Mouse (Mus musculus) midbrain, embryonic 16.5 days (tissue): ENCODE measurements at regions not wholly inside any gene's neighbourhood (a gene's known extent, or its start where the extent isn't known, plus 50 kb on each side); places are given as distances from the start of the nearest gene placed in this dataset.
A peak's percentile ranks its signal among the peaks of the same experiment; 100 is the strongest.
"Not testable (repeated sequence)": the region's sequence is repeated elsewhere in the genome, so short reads cannot be mapped to it uniquely, and the experiment has no call there.

Source experiments
- ATAC-seq: fragments of 200-750 bp; cut with Nextera tagmentation; 2 replicates; pipeline ENCODE4 v1.8.0; 2017; ENCODE audit warnings: moderate TSS enrichment
- H3K27ac ChIP-seq: fragments of 300-500 bp; sonication (generic); 2 replicates; pipeline ENCODE4 v1.5.1; 2014; ENCODE audit warnings: mild to moderate bottlenecking, low read length, mixed read lengths
- H3K27me3 ChIP-seq: fragments of 300-500 bp; sonication (generic); 2 replicates; pipeline ENCODE4 v1.6.1; 2014; ENCODE audit warnings: low read depth, low read length, mixed read lengths; ENCODE audit not compliant: control insufficient read depth, insufficient read depth
- H3K36me3 ChIP-seq: fragments of 300-500 bp; sonication (generic); 2 replicates; pipeline ENCODE4 v1.6.1; 2014; ENCODE audit warnings: mild to moderate bottlenecking, low read length, moderate library complexity, mixed read lengths; ENCODE audit not compliant: control insufficient read depth, insufficient read depth
- H3K4me1 ChIP-seq: fragments of 300-500 bp; sonication (generic); 2 replicates; pipeline ENCODE4 v1.6.1; 2014; ENCODE audit warnings: mild to moderate bottlenecking, low read length, mixed read lengths; ENCODE audit not compliant: control insufficient read depth, insufficient read depth
- H3K4me2 ChIP-seq: fragments of 300-500 bp; sonication (generic); 2 replicates; pipeline ENCODE4 v1.6.1; 2014; ENCODE audit warnings: mild to moderate bottlenecking, low read length, mixed read lengths
- H3K4me3 ChIP-seq: fragments of 300-500 bp; sonication (generic); 2 replicates; pipeline ENCODE4 v1.5.1; 2014; ENCODE audit warnings: low read depth, mild to moderate bottlenecking, low read length, moderate library complexity, mixed read lengths
- H3K9ac ChIP-seq: fragments of 300-500 bp; sonication (generic); 2 replicates; pipeline ENCODE4 v1.6.1; 2014; ENCODE audit warnings: low read depth, low read length, mixed read lengths
- H3K9me3 ChIP-seq: fragments of 300-500 bp; sonication (generic); replicated peaks from 2 replicates; pipeline ENCODE4 v1.6.1; 2014; ENCODE audit warnings: mild to moderate bottlenecking, low read length, mixed read lengths; ENCODE audit not compliant: control insufficient read depth, poor library complexity, severe bottlenecking
- WGBS: fragments of 180-500 bp; shearing (Covaris S2); extraction: QIAGEN DNeasy Blood & Tissue Kit; methylation state at CpG from one replicate; pipeline ENCODE4 v1.1.7; 2014; 5-methylcytosine and 5-hydroxymethylcytosine counted together

DNA sequence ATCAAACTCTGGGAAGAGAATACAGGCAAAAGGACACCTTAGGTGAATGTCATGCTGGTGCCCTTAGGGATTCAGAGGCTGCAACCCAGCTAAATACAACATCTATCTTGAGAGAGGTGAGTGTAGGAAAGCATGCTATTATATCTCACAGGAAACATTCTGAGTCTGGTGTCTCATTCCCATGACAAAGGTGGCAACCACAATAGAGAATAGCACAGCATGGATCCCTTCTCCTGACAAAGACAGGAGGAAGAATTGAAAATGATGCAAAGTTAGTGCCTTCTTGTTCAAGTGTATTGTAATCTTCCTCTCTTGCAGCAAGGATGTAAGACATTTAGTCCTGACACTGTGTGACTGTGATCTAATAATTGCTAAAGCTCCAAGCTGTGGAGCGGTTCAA lies 532.8 kb downstream of the Tfec start:
- no peak for ATAC-seq
- Histone ChIP-seq H3K4me1 (no peaks in the 10 kb centered on the region), H3K9ac (no peak overlapping the region), H3K27me3 (no peaks in the 10 kb centered on the region), H3K4me3 (no peak overlapping the region), H3K36me3 (no peaks in the 10 kb centered on the region), H3K4me2 (no peak overlapping the region), H3K27ac (no peak overlapping the region), H3K9me3 (no peaks in the 10 kb centered on the region)
- WGBS: 76% methylated on average over 1 of the region's 1 CpGs

DNA sequence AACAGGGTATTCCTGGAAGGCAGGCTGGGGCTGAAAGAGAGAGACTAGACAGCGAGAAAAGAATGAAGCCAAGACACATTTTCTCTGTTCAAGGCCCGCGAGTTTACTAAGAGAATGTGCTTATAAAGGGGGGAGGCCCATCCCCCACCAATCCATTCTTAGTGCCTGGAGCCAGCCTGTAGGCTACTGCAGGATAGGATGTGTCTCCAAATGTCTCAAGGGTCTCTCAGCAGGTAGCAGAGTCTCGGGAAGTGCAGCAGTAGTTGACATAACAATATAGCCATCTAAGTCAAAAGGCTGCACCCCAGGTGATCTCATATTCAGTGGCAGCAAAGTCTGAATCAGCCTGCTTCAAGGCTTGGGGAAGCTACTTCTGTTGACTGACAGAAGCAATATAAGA lies 536.2 kb downstream of the Tfec start:
- WGBS: 67% methylated on average over 4 of the region's 4 CpGs
- Histone ChIP-seq H3K36me3 (no peaks in the 10 kb centered on the region), H3K4me3 (no peak overlapping the region), H3K9me3 (0 out of 2 replicates have a peak, but pooled peaks cover 2% of the 10 kb centered on the region), H3K4me2 (no peak overlapping the region), H3K4me1 (no peaks in the 10 kb centered on the region), H3K9ac (no peak overlapping the region), H3K27ac (no peak overlapping the region), H3K27me3 (no peaks in the 10 kb centered on the region)
- no peak for ATAC-seq

DNA sequence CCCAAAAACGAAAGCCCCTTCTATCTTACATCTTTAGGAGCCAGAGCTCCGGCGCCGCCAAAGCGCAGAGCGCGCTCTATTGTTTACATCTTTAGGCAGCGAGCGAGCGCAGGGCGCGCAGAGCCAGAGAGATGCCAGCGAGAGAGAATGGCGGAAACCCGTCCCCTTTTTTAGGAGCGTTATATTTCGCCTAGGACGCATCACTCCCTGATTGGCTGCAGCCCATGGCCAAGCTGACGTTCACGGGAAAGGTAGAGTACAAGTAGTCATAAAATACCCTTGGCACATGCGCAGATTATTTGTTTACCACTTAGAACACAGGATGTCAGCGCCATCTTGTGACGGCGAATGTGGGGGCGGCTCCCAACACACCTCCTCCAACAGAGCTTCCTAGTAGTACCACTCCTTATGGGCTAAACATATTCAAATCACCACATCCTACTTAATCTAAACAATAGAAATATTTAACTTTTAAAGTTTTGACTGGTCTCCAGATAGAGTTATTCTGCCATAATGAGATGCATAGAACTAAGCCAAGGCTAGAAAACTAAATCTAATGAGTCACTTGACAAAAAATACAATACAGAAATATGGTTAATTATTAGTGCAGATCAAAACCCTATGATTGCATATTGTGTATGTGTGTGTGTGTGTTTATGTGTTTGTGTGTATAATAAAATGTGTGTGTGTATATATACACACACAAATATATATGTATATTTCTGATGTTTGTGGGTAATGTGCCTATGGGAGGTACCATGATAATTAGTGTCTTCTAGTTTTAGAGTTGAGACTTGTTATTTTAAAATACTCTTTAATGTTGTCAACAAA lies 538.1 kb downstream of the Tfec start:
- peak overlapping the region; percentile 25 for H3K4me3 ChIP-seq
- H3K9ac ChIP-seq, H3K9me3 ChIP-seq, H3K36me3 ChIP-seq, H3K4me2 ChIP-seq, H3K4me1 ChIP-seq, H3K27me3 ChIP-seq, H3K27ac ChIP-seq: not testable (repeated sequence)
- WGBS: 33% methylated on average over 9 of the region's 25 CpGs
- peak; percentile 91 for ATAC-seq

DNA sequence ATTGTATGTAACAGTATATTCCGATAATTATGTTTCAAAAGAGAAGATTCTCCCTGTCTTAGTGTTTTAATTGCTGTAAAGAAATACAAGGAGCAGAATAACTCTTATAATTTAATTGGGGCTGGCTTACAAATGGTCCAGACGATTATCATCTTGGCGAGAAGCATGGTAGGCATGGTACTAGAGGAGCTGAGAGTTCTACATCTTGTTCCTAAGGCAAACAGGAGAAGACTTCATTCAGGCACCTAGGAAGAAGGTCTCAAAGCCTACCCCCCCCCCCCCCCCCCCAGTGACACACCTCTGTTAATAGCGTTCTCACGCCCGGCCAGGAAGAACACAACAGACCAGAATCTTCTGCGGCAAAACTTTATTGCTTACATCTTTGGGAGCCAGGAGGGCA lies 538.8 kb downstream of the Tfec start:
- WGBS: 54% methylated on average over 7 of the region's 7 CpGs
- Histone ChIP-seq H3K27me3 (no peaks in the 10 kb centered on the region), H3K4me3 (peak overlapping the region; percentile 25), H3K9me3 (0 out of 2 replicates have a peak, but pooled peaks cover 2% of the 10 kb centered on the region), H3K36me3 (no peaks in the 10 kb centered on the region), H3K9ac (no peak overlapping the region), H3K27ac (no peak overlapping the region), H3K4me1 (no peaks in the 10 kb centered on the region), H3K4me2 (peak overlapping the region; percentile 40)
- 0 out of 2 replicates have a peak, but pooled peaks have one; percentile 54 for ATAC-seq

DNA sequence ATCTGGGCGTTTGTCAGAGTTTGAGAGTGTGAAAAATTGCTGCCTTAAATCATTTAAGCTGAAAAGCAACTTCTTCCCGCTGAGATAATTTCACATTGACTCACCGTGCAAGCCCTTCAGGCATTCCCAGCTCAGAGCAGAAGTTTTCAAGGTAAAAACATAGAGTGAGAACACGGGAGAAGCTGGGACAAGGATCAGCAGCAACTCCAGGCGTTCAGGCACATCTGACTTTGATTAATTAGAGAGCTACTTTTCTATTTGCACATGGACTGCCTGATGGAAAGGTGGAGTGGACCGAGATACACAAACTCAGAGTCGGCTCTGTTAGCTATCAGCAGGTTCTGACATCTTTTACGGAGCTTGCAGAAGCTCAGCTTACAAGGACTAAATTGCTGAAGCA lies 564.6 kb downstream of the Tfec start:
- no peaks in the 10 kb centered on the region for H3K9me3 ChIP-seq
- peaks cover 4% of the 10 kb centered on the region; the same call in 1 of the 2 replicates for H3K4me1 ChIP-seq
- ATAC-seq: no peak
- H3K27me3 ChIP-seq: no peaks in the 10 kb centered on the region
- H3K27ac ChIP-seq: no peak overlapping the region
- no peak overlapping the region for H3K9ac ChIP-seq
- no peak overlapping the region for H3K4me3 ChIP-seq
- 46% methylated on average over 8 of the region's 8 CpGs for WGBS
- peak overlapping the region; percentile 9; the same call in 1 of the 2 replicates for H3K4me2 ChIP-seq
- H3K36me3 ChIP-seq: no peaks in the 10 kb centered on the region

DNA sequence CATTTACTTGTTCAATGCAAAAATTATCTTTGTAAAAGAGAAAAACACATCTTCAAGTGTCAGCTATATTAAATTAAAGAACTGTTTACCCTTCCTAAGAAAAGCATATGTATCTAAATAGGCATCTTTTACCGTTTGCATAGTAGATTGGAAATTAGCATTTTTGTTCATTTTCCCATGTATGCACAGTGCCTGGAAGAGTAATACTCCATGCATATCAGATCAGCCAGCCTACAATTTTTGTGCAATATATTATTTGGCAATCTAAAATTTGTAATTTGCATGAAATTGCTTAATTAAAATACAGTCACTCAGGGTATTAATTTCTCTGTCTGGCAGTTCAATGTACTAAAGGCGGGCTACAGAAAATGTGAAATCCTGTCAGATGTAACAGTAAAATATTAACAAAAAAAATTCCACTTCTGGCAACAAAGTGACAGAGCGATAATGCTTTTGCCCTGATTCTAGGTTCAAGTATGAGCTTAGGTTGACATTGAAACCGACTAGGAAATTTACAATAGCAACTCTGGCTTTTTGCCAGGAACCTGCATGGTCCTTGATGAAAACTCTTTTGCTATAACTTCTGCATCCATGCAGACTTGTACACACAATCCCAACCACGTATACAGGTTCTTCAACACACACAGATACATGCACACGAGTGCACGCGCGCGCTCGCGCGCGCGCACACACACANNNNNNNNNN lies 583.8 kb downstream of the Tfec start:
- no peak overlapping the region for H3K9ac ChIP-seq
- no peaks in the 10 kb centered on the region for H3K9me3 ChIP-seq
- ATAC-seq: no peak
- 81% methylated on average over 11 of the region's 15 CpGs for WGBS
- H3K27me3 ChIP-seq: no peaks in the 10 kb centered on the region
- H3K36me3 ChIP-seq: no peaks in the 10 kb centered on the region
- peaks cover 17% of the 10 kb centered on the region for H3K4me1 ChIP-seq
- H3K4me3 ChIP-seq: no peak overlapping the region
- no peak overlapping the region for H3K27ac ChIP-seq
- no peak overlapping the region for H3K4me2 ChIP-seq

DNA sequence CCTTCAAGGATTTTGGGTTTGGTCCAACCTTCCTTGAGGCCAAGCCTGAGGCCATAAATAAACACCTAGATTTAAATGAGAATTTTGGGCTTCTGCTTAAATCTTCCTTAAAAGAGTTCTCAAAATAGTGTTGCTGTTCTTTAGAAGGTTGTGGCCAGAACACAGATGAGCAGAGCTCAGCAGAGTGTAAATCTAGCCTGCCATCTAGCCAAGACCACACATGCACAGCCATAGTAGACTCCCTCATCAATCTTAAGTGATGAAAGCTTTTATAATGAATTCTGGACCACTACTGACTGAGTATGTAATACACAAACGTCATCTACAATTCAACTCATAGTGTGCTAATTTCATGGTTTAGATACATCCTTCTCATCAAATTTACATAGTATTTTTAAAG lies 585.3 kb downstream of the Tfec start:
- 23% methylated on average over 1 of the region's 1 CpGs for WGBS
- H3K9me3 ChIP-seq: no peaks in the 10 kb centered on the region
- no peak overlapping the region for H3K4me3 ChIP-seq

DNA sequence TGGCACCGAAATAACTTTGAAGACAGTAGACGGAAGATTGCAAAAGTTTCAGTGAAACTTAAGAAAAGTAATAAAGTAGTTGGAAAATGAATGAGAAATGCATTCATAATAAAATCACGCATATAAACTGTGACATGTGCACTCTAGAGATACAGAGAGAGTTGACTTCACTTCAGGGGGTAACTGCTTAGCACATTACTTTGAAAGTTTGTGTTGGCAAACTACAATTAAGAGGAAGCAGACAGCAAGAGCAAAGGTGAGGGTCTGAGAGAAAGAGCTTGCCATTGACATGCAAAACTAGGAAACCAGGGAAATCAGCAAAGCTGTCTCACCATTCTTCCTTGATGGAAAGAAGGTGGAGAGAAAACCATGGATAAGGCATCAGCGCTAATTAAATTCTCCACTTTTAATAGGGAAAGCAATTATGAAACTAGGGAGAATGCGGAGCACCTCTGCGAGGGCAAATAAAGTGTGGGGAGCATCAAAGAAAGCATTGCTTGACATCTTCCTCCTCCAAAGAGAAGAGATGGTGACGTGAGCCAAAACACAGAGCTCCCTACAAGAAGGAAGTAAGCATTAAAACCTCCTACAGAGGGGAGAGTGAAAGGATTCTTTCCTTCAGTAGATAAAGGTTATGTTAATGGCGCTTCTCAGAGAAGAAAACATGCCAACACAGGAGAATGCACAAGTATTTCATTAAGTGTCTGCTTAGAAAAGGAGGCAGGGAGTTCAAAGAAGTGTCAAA lies 563.0 kb downstream of the Mdfic start:
- no peak overlapping the region for H3K27ac ChIP-seq
- no peaks in the 10 kb centered on the region for H3K36me3 ChIP-seq
- H3K4me1 ChIP-seq: no peaks in the 10 kb centered on the region
- 40% methylated on average over 8 of the region's 8 CpGs for WGBS
- no peak for ATAC-seq
- no peaks in the 10 kb centered on the region for H3K27me3 ChIP-seq
- no peak overlapping the region for H3K4me3 ChIP-seq
- no peak overlapping the region for H3K9ac ChIP-seq
- H3K9me3 ChIP-seq: no peaks in the 10 kb centered on the region
- no peak overlapping the region for H3K4me2 ChIP-seq

More for the DNA sequence above, 585.3 kb downstream of the Tfec start:
- H3K27ac ChIP-seq: no peak overlapping the region
- no peak for ATAC-seq
- no peak overlapping the region for H3K9ac ChIP-seq
- H3K4me2 ChIP-seq: no peak overlapping the region
- peaks cover 14% of the 10 kb centered on the region for H3K4me1 ChIP-seq
- no peaks in the 10 kb centered on the region for H3K36me3 ChIP-seq
- H3K27me3 ChIP-seq: no peaks in the 10 kb centered on the region
